Mouse (Mus musculus) limb, embryonic 14.5 days (tissue): Measurements from ENCODE around the gene P3h4. TPM values are rescaled to one million over a fixed set of nuclear protein-coding genes. Genes with fewer than 3 reads are reported as not detected.

Experiments
- ATAC-seq: fragments of 200-750 bp; cut with Nextera tagmentation; 2 replicates; pipeline ENCODE4 v1.8.0; 2017; ENCODE audit warnings: low read depth, moderate number of reproducible peaks, moderate TSS enrichment; ENCODE audit not compliant: low FRiP score
- DNase-seq: peaks from one replicate; pipeline ENCODE4 v3.0.0-alpha.2; 2015; ENCODE audit warnings: low spot score
- H3K27ac ChIP-seq: fragments of 300-500 bp; sonication (generic); replicated peaks from 2 replicates; pipeline ENCODE4 v1.5.1; 2014; ENCODE audit warnings: low read depth, mild to moderate bottlenecking, low read length, moderate library complexity, mixed read lengths
- H3K27me3 ChIP-seq: fragments of 300-500 bp; sonication (generic); 2 replicates; pipeline ENCODE4 v1.6.1; 2014; ENCODE audit warnings: low read length, mixed read lengths; ENCODE audit not compliant: control insufficient read depth, insufficient read depth
- H3K36me3 ChIP-seq: fragments of 300-500 bp; sonication (generic); 2 replicates; pipeline ENCODE4 v1.6.1; 2014; ENCODE audit warnings: mild to moderate bottlenecking, low read length, moderate library complexity, mixed read lengths; ENCODE audit not compliant: control insufficient read depth, insufficient read depth
- H3K4me1 ChIP-seq: fragments of 300-500 bp; sonication (generic); 2 replicates; pipeline ENCODE4 v1.6.1; 2014; ENCODE audit warnings: antibody characterized with exemption, low read length, mixed read lengths; ENCODE audit not compliant: control insufficient read depth, insufficient read depth
- H3K4me2 ChIP-seq: fragments of 300-500 bp; sonication (generic); replicated peaks from 2 replicates; pipeline ENCODE4 v1.6.1; 2014; ENCODE audit warnings: low read depth, mild to moderate bottlenecking, low read length, moderate library complexity; ENCODE audit not compliant: severe bottlenecking
- H3K4me3 ChIP-seq: fragments of 300-500 bp; sonication (generic); replicated peaks from 2 replicates; pipeline ENCODE4 v1.5.1; 2014; ENCODE audit warnings: low read length
- H3K9ac ChIP-seq: fragments of 300-500 bp; sonication (generic); 2 replicates; pipeline ENCODE4 v1.6.1; 2014; ENCODE audit warnings: mild to moderate bottlenecking, low read depth, low read length, moderate library complexity; ENCODE audit not compliant: severe bottlenecking
- H3K9me3 ChIP-seq: fragments of 300-500 bp; sonication (generic); 2 replicates; pipeline ENCODE4 v1.6.1; 2016; ENCODE audit warnings: low read length; ENCODE audit not compliant: control insufficient read depth
- POLR2A ChIP-seq: fragments of 200-500 bp; IDR thresholded peaks from 2 replicates; pipeline ENCODE4 v1.8.0; 2012; ENCODE audit warnings: inconsistent platforms, mild to moderate bottlenecking, moderate library complexity, borderline replicate concordance; ENCODE audit not compliant: insufficient read depth, insufficient read length; ENCODE audit errors: extremely low read depth
- WGBS: fragments of 180-500 bp; shearing (Covaris S2); extraction: QIAGEN DNeasy Blood & Tissue Kit; methylation state at CpG from one replicate; pipeline ENCODE4 v1.1.7; 2014; 5-methylcytosine and 5-hydroxymethylcytosine counted together
- polyA plus RNA-seq, 2 experiments: library from polyadenylated mRNA; depleted of rRNA in 1 of 2; stranded (reverse) in 1 of 2; unstranded in 1 of 2; fragments of >200 nt; fragmentation: Nextera tagmentation in 1 of 2; extraction: Ambion mirVana in 1 of 2; gene quantifications; 2 replicates each; pipeline versions ENCODE4 v1.2.1 to v1.2.3; 2012 to 2014

P3h4 gene
- polyA plus RNA-seq, 2 experiments: 95.2 to 120 TPM

GRCm38 (mm10) chr11:100430052-100430451 is 15.4 kb upstream of the P3h4 start:
- H3K4me1 ChIP-seq: no peaks in the 10 kb centered on the region
- DNase-seq (no peak), ATAC-seq (no peak)
- H3K4me3 ChIP-seq: no peak overlapping the region
- TF ChIP-seq POLR2A: no peak
- no peak overlapping the region for H3K9ac ChIP-seq
- peaks cover 63% of the 10 kb centered on the region for H3K36me3 ChIP-seq
- no peaks in the 10 kb centered on the region for H3K9me3 ChIP-seq
- no peak overlapping the region for H3K27ac ChIP-seq
- H3K4me2 ChIP-seq: no peak overlapping the region
- no peaks in the 10 kb centered on the region for H3K27me3 ChIP-seq
- WGBS: 86% methylated on average over 7 of the region's 7 CpGs

GRCm38 (mm10) chr11:100428612-100429199 is 14.1 kb upstream of the P3h4 start:
- Histone ChIP-seq H3K36me3 (peaks cover 69% of the 10 kb centered on the region), H3K4me3 (no peak overlapping the region), H3K27ac (no peak overlapping the region), H3K4me1 (no peaks in the 10 kb centered on the region), H3K27me3 (no peaks in the 10 kb centered on the region), H3K4me2 (no peak overlapping the region), H3K9ac (no peak overlapping the region), H3K9me3 (no peaks in the 10 kb centered on the region)
- no peak for ATAC-seq
- 79% methylated on average over 9 of the region's 9 CpGs for WGBS
- no peak for TF ChIP-seq POLR2A
- DNase-seq: peak; percentile 10

GRCm38 (mm10) chr11:100426820-100427219 is 12.2 kb upstream of the P3h4 start:
- ATAC-seq (no peak), DNase-seq (no peak)
- 86% methylated on average over 3 of the region's 3 CpGs for WGBS
- no peak overlapping the region for H3K4me2 ChIP-seq
- no peak for TF ChIP-seq POLR2A
- no peak overlapping the region for H3K9ac ChIP-seq
- H3K4me3 ChIP-seq: no peak overlapping the region
- H3K27me3 ChIP-seq: no peaks in the 10 kb centered on the region
- no peaks in the 10 kb centered on the region for H3K9me3 ChIP-seq
- H3K27ac ChIP-seq: no peak overlapping the region; the same call in 1 of the 2 replicates
- H3K4me1 ChIP-seq: no peaks in the 10 kb centered on the region
- H3K36me3 ChIP-seq: peaks cover 73% of the 10 kb centered on the region

GRCm38 (mm10) chr11:100425851-100426250 is 11.2 kb upstream of the P3h4 start:
- 0 out of 2 replicates have a peak overlapping the region, but pooled peaks have one; percentile 1 for H3K9ac ChIP-seq
- no peaks in the 10 kb centered on the region for H3K27me3 ChIP-seq
- WGBS: 26% methylated on average over 6 of the region's 7 CpGs
- ATAC-seq: no peak
- no peak for TF ChIP-seq POLR2A
- no peaks in the 10 kb centered on the region for H3K4me1 ChIP-seq
- H3K4me3 ChIP-seq: no peak overlapping the region
- no peak overlapping the region for H3K27ac ChIP-seq
- no peaks in the 10 kb centered on the region for H3K9me3 ChIP-seq
- no peak overlapping the region for H3K4me2 ChIP-seq
- DNase-seq: peak; percentile 15
- H3K36me3 ChIP-seq: peaks cover 77% of the 10 kb centered on the region

GRCm38 (mm10) chr11:100423836-100424235 is 9.2 kb upstream of the P3h4 start:
- Histone ChIP-seq H3K27me3 (no peaks in the 10 kb centered on the region), H3K9me3 (no peaks in the 10 kb centered on the region), H3K9ac (no peak overlapping the region), H3K4me1 (no peaks in the 10 kb centered on the region), H3K4me3 (no peak overlapping the region), H3K27ac (no peak overlapping the region), H3K4me2 (no peak overlapping the region), H3K36me3 (peaks cover 70% of the 10 kb centered on the region)
- WGBS: 86% methylated on average over 7 of the region's 7 CpGs
- TF ChIP-seq POLR2A: no peak
- no peak for DNase-seq
- ATAC-seq: no peak
